Mouse (Mus musculus): ENCODE results near the gene Pmpca.

GRCm38 (mm10) chr2:26434791-26435572, 45.8 kb downstream of the Pmpca start:
- no peak for TF ChIP-seq CTCF (IDR thresholded peaks at IDR 0.05; ENCODE audit: low read depth)
- no peak for TF ChIP-seq EP300 (IDR thresholded peaks at IDR 0.05; ENCODE audit: low read depth)
